ENCODE assay signal across 26 mouse cellular contexts in the genomic region with DNA sequence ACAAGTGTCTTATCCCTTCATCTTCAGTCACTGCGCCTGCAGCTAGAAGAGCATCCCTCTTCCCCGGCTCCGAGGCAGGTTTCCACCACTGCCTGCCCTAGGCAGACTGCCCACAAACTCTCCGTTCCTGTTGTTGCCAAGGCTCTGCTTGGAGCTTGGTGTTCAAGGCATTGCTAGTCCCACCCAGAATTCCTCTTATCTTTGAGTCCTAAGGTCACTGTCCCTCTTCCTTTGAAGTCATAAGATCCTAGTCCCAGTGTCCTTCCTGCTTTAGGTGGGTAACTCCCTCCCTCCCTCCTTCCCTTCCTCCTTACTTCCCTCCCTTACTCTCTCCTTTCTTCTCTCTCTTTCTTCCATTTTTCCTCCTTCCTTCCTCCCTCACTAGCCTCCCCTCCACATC.
"Had no signal": no experiment of that assay in that cellular context is flagged by ENCODE, and none has a peak within 500 bp of the region (broad histone marks: within the 10 kb centered on the region; RNA-seq: fewer than 3 reads in every experiment).

No protein-coding gene starts in this region.

- H3K27ac ChIP-seq: gastrocnemius, adult 2 months; heart, embryonic 13.5 days; heart, embryonic 15.5 days; hindbrain, embryonic 10.5 days; hindbrain, embryonic 12.5 days; hindbrain, embryonic 14.5 days; kidney, embryonic 15.5 days; kidney, postnatal 0 days; layer of hippocampus, adult 2 months; left cerebral cortex, adult 2 months; limb, embryonic 10.5 days; limb, embryonic 12.5 days had no signal

- ATAC-seq: forebrain, postnatal 0 days; hindbrain, embryonic 16.5 days had no signal

- H3K4me3 ChIP-seq: gastrocnemius, adult 2 months; heart, embryonic 13.5 days; heart, embryonic 15.5 days; hindbrain, embryonic 10.5 days; hindbrain, embryonic 12.5 days; kidney, embryonic 15.5 days; layer of hippocampus, adult 2 months; left cerebral cortex, adult 2 months; limb, embryonic 10.5 days; limb, embryonic 12.5 days had no signal

- H3K27me3 ChIP-seq: heart, embryonic 13.5 days; heart, embryonic 15.5 days; hindbrain, embryonic 12.5 days; kidney, embryonic 15.5 days; limb, embryonic 12.5 days had no signal

- H3K36me3 ChIP-seq: heart, embryonic 13.5 days; heart, embryonic 15.5 days; hindbrain, embryonic 10.5 days; hindbrain, embryonic 12.5 days; kidney, embryonic 15.5 days; limb, embryonic 10.5 days; limb, embryonic 12.5 days had no signal

- H3K4me2 ChIP-seq: heart, embryonic 11.5 days; heart, embryonic 13.5 days; heart, embryonic 15.5 days; hindbrain, embryonic 12.5 days; hindbrain, embryonic 14.5 days; kidney, embryonic 15.5 days; limb, embryonic 12.5 days; liver, embryonic 11.5 days had no signal

- H3K9ac ChIP-seq: forebrain, postnatal 0 days; heart, embryonic 13.5 days; heart, embryonic 15.5 days; hindbrain, embryonic 12.5 days; hindbrain, embryonic 14.5 days; kidney, embryonic 15.5 days; limb, embryonic 12.5 days had no signal

- DNase-seq: forebrain, postnatal 0 days; gastrocnemius, adult 2 months; gastrocnemius, postnatal 10 days; gastrocnemius, postnatal 25 days; heart, adult 18-20 months; heart, postnatal 4 days; kidney, adult 11 months; kidney, adult 2 months; kidney, adult 9 months; kidney, postnatal 14 days; kidney, postnatal 36 days; liver had no signal

- H3K4me1 ChIP-seq: heart, embryonic 15.5 days; kidney, embryonic 15.5 days had no signal

- H3K9me3 ChIP-seq: heart, embryonic 13.5 days; heart, embryonic 15.5 days; hindbrain, embryonic 10.5 days; hindbrain, embryonic 12.5 days; kidney, embryonic 15.5 days; limb, embryonic 10.5 days; limb, embryonic 12.5 days had no signal
